Mouse (Mus musculus) spleen, adult 10 weeks (tissue): ENCODE measurements around the gene Gm14137. TPM values are rescaled to one million over a fixed set of nuclear protein-coding genes. Genes with fewer than 3 reads are reported as not detected.

ENCODE experiments used
- polyA plus RNA-seq: library from polyadenylated mRNA; stranded (reverse); fragments of 350-450 nt; fragmentation: Illumina TruSeq; extraction: RNeasy Lipid Tissue Mini Kit (QIAGEN cat#74804); gene quantifications from one replicate; pipeline ENCODE4 v1.2.3, GENCODE M21; 2015; ENCODE audit warnings: low replicate concordance; ENCODE audit not compliant: insufficient read depth

The Gm14137 gene
- polyA plus RNA-seq: 0.29 TPM

DNA sequence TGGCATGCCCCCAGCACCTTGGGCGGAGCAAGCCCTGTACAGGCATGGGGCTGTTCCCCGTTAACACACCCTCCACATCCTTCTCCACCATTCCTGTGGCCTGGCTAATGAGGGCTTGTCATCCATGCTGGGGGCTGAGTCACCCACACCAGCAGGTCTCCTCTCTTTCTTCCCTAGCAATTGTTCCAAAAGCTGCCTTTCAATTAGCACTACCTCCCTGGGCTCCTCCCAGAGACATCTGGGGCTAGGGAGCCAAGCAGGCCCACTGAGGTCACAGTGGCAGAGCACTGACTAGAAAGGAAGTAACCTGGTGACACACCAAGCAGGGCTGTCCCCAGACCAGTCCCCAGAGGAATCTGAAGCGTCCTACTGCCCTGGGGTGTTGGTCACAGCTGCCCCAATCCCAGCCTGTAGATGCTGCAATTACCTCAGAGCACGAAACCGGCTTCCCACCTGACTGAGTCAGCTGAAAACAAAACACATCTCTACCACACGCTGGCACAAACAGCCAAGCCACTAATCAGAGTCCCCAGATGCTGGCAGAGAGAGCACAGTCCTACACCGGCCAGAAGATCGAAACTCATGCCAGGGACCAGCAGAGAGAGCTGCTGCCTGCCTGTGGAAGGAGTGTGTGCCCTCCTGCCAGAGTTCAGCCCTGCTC is at the start of gene Gm14137:
Gene Gm14137 (plus strand): TSS at position 519 of the 661 bp plus-strand sequence.

GRCm38 (mm10) chr2:119156681-119157572 is 17.4 kb upstream of the Gm14137 start, which contains the start of gene Rmdn3:
TSS of gene Rmdn3 (minus strand) at chr2:119157034.

DNA sequence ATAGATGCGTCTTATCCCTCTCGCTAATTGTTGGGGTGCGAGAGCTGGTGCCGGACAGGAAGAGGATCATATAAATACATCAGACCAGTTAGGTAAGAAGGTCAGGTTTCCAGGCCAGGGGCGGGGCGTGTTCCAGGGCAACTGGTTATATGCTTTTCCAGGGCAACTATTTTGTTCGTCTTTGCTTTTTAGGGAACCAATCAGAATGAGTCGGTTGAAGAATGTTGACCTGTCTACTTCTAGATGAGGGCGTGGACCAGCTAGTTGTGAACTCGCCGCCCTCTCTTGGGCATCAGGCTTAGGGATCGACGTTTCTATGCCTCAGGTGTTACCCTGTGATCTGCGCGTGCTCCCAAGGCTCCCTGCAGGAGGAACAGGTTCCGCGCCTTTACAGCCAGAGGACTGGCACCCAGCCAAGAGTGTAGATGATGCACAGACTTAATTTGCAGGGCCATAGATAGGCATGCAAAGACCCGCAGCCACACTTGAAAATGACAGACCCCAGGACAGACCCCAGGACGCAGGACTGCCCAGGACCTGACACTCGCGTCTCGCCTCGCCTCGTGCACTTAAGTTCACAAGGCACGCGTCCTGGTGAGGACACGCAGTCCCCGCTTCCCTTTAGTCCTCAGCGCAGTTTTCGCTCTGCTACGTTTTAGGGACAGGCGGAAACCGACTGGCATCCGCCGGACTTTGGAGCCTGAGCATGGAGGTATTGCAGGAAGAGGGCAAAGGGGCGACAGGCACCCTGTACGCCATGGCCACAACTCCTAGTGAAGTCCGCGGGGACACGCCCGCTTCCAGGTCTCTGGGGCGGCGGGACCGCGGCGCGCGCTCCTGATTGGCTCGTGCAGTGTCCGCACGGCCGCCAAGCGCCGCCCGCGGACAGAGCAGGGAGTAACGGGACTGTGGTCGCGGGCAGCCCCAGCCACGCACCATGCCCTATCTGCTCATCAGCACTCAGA is 7.1 kb upstream of the Gm14137 start, which contains the start of gene Gchfr:
Gene Gchfr (plus strand): TSS at position 873 of the 965 bp plus-strand sequence.

GRCm38 (mm10) chr2:119208344-119209175 is 34.3 kb downstream of the Gm14137 start, which contains the start of the genes Zfyve19 and Dnajc17:
TSS of gene Zfyve19 (plus strand) at chr2:119208617.
TSS of gene Dnajc17 (minus strand) at chr2:119208795.

Other genes with a start within 250 kb of the Gm14137 start
- gene Chst14, start 248.0 kb upstream of the Gm14137 start, polyA plus RNA-seq: 5.7 TPM
- gene Ccdc32, start 145.1 kb upstream of the Gm14137 start, polyA plus RNA-seq: 15.5 TPM
- 2.7 TPM for gene Rpusd2, start 139.7 kb upstream of the Gm14137 start, polyA plus RNA-seq
- gene Knl1, start 127.4 kb upstream of the Gm14137 start, polyA plus RNA-seq: 8.1 TPM
- gene Rad51, start 61.7 kb upstream of the Gm14137 start, polyA plus RNA-seq: 8.7 TPM
- gene Rmdn3, start 17.5 kb upstream of the Gm14137 start, polyA plus RNA-seq: 24.8 TPM
- not detected for gene Gchfr, start 6.7 kb upstream of the Gm14137 start, polyA plus RNA-seq
- gene Zfyve19, start 34.1 kb downstream of the Gm14137 start, polyA plus RNA-seq: 31.7 TPM
- 14.3 TPM for gene Dnajc17, start 34.3 kb downstream of the Gm14137 start, polyA plus RNA-seq
- not detected for gene Ppp1r14d, start 55.4 kb downstream of the Gm14137 start, polyA plus RNA-seq
- gene Spint1, start 62.9 kb downstream of the Gm14137 start, polyA plus RNA-seq: 7.3 TPM
- gene Rhov, start 96.8 kb downstream of the Gm14137 start, polyA plus RNA-seq: not detected
- gene Vps18, start 114.2 kb downstream of the Gm14137 start, polyA plus RNA-seq: 3.2 TPM
- 2.2 TPM for gene Dll4, start 151.3 kb downstream of the Gm14137 start, polyA plus RNA-seq
- gene Chac1, start 176.7 kb downstream of the Gm14137 start, polyA plus RNA-seq: 0.33 TPM